Mouse (Mus musculus) urinary bladder, adult 18-20 months (tissue): Measurements from ENCODE around the gene Hdac8.
A peak's percentile ranks its signal among the peaks of the same experiment; 100 is the strongest.

ENCODE experiments used
- DNase-seq, 2 experiments: peaks; one replicate each; pipeline ENCODE4 v3.0.0; 2022; ENCODE audit warnings: low spot score in 2 of 2, mixed read lengths in 2 of 2

Hdac8 gene

GRCm38 (mm10) chrX:102339396-102340155, 165.6 kb downstream of the Hdac8 start:
- DNase-seq = no peak

DNA sequence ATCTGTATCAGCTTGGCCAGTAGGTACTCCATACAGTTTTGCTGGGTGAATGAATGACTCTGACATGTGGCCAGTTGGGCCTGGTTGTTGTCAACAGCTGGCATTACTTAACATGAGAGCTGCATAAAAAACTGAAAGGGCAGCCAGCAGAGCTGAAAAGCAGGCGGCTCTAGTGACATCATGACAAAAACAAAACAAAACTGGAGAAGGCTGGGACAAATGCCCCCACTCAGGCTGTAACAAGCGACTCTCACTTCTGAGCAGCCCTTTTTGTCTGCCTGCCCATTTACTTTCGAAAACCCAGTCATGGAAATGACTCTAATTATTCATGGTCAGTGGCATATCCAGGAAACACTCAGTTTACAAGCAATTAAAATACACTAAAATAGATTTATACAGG, 185.5 kb downstream of the Hdac8 start:
- no peak for DNase-seq

GRCm38 (mm10) chrX:102319252-102319651, 185.9 kb downstream of the Hdac8 start:
- DNase-seq = no peak

GRCm38 (mm10) chrX:102318782-102319181, 186.4 kb downstream of the Hdac8 start:
- no peak for DNase-seq

- DNase-seq = no peak
Measured at GRCm38 (mm10) chrX:102311119-102311518, 194.0 kb downstream of the Hdac8 start.

- no peak for DNase-seq
Measured at GRCm38 (mm10) chrX:102307511-102307910, 197.6 kb downstream of the Hdac8 start.

GRCm38 (mm10) chrX:102305806-102306205, 199.4 kb downstream of the Hdac8 start:
- DNase-seq = no peak

DNA sequence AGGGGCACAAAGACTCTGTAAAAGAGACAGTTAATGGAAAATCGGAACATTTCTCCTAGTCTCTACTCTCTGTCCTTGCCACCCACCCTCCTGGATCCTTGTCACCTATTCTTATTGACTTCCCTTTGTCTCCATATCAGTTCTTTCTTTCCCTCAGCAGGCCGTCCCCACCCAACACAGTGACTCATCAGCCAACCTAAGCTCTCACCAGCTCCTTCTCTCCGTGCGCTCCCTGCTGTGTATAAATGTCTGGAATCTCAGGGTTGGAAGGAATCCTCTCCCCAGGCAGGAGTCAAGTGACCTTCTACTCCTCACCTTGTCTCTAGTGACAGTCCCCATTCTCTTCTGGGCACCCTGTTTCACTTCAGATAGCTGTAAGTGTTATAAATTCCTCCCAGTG, 200.2 kb downstream of the Hdac8 start:
- no peak for DNase-seq

DNA sequence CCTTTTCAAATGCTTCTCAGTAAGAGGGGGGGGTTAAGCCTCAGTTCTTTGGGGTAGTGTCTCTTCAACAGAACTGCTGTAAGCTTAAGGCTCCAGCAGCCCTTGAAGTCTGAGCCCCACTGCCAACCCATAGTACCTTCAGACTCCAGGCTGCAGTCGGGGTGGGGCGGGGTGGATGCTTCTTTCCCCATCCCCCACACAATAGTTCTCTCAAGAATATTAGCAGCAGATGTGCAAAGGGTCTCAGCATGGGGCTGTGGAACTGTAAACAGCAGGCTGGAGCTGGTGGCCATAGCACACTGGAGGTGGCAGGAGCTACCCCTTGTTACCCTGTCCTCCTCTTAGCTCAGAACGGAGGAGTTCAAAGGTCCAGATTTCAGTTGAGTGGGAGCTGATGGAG, 202.7 kb downstream of the Hdac8 start:
- no peak for DNase-seq

DNA sequence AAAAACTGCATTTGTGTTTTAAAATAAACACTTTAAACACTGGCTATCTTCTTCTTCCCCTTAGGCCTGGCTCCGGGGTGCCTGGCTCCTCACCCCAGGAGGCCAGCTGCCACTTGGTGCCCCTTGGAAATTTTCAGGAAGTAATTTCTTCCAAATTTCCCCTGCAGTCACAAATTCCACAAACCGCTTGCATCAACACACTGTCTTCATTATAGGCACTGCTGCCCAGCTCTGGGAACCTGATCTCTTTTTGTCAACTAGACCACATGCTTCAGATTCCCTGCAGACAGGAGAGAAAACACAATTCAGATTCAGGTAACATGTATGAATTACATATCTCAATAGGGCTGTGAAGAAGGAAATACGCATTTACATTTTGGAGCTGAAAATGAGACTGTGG, 220.3 kb downstream of the Hdac8 start:
- DNase-seq = no peak

- no peak for DNase-seq
Measured at GRCm38 (mm10) chrX:102262620-102263345, 242.4 kb downstream of the Hdac8 start.

- no peak for DNase-seq
Measured at GRCm38 (mm10) chrX:102259772-102260171, 245.4 kb downstream of the Hdac8 start.

GRCm38 (mm10) chrX:102253892-102254291, 251.3 kb downstream of the Hdac8 start:
- DNase-seq = peak in 1 of 2 experiments; percentile 11

DNA sequence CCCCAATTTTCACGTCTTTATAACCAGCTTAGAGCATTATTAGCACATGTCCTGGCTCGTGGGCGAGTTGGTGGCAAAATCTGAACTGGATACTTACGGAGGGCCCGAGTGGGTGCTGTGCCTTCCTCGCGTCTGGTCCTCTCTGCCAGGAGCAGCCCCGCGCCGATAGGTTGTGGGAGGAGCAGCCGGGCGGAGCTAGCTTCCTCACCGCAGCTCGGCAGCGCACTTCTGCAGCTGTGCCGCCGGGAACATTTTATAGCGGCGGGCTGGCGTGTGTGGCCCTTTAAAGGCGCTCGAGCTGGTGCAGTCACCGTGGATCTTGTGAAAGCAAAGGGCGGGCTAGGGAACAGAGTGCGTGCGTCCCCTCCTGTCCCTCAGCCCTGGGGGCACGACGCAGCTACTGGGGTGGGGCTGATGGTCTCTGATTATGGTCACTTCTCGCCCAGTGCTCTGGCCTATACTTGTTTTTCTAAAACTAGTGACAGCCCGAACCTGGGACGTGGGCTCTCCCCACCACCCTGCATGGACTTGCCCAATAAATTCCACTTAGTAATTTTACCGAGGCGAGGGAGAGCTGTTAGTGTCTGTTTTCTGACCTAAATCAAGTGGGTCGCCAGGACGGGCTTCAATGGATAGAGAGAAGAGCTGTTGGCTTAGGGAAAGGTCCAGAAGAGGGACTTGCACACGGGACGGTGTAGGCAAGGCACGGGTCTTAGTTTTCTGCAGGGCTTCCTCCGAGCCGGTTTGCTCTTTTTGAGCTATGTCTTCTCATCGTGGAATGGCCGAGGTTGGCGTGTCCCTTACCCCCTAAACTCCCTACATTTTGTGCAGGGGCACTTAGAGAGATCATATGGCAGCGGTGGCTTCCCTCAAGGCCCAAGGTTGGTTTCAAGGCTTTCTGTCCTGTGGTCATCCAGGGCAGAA, 253.0 kb downstream of the Hdac8 start, which contains the start of gene Cited1:
TSS of gene Cited1 (minus strand) at position 245 of the 924 bp plus-strand sequence.
- peak; percentile 9 to 23 for DNase-seq

DNA sequence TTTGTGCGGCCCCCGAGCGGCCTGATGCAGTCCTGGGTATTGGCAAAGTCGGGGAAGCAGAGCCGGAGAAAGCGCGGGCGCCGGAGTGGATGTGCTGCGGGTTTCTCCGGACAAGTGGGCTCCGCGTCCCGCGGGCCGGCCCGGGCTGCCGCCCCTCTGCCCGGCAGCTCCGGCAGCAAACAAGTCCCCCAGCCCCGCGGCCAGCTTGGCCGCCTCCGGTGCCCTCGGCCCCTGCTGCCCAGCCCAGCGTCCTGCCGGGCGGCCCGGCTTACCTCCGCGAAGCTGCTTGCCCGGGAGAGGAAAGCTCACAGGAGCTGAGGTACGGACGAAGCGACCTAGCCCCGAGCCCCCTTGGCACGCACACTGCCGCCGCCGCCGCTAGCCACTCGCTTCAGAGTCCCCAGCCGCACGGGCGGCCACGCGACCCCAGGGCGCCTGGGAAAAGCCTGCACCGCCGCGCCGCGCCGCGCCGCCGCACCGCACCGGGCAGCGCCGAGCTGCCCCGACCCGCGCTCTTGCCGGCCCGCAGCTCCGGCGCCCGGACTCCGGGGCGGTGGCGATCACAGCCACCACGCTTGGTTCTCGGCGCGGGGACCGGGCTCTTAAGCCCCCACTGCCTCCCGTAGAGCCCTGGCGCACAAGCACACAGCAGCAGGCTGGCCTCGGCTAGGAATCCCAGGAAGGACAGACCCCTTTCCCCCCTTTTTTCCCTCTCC, 253.8 kb downstream of the Hdac8 start:
- peak in 1 of 2 experiments; percentile 4 for DNase-seq

DNA sequence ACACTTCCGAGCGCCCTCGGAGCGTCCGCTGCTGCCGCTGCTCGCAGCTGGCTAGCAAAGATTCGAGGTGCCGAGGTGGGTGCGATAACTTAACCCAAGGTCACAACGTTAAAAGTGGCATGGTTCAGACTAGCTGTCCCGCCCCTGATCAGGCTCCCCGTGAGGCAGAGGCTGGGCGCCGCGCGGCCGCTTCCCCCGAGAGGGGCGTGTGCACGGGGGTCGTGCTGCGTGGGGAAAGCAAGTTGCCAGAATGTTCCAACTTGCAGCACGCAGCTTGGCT, 254.3 kb downstream of the Hdac8 start:
- peak in 1 of 2 experiments; percentile 11 for DNase-seq

DNA sequence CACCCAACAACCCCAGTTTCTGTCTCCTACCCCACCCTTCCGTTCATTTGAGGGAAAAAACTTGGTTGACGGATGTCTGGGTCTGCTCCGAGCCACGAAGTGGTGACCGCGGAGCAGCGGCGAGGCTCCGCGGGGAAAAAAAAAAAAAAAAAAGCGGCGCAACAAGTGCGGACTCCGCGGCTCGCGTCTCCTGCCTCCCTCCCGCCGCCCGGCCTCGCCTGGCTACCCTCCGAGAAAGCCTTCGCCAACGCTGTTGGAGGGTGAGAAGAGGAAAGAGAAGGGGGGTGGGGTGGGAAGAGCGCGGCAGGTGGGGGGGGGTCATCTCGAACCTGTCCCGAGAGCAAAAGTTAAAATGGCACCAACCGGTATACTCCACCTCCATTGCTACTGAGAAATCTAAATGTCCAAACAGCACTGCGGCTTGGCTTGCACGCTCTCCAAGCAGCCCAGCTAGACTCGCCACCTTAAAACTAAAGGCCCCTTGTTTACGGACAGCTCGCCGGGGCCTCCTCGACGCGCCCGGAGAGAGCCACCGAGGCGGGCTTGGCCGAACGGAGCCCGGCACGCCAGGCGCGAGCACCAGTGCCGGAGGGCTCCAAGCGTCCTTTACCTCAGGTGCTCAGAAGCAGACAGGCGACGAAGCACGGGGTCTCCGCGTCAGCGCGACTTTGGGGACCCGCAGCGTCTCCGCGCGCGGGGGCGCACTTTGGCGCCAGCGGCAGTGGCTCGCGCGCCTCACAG, 254.8 kb downstream of the Hdac8 start:
- peak in 1 of 2 experiments; percentile 9 for DNase-seq

DNA sequence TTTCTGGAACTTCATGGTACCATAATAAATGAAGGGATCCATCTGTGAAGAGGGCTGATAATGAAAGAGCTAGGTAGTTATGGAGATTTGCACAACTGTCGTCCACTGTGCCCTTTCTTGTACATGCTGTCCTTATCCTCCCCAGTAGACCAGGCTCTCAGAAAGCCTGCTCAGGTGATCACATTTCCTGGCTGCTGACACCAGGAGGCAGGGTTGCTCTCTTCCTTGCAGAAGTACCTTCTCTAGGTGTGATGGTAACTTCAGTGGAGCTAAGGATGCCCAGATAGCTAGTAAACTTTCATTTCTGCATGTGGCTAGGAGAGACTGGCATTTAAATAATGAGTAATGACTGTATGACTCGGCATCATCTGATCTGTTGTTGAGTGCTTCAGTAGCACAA, 260.8 kb downstream of the Hdac8 start:
- no peak for DNase-seq
